Mouse (Mus musculus): ENCODE results near the gene Eif4g3.

Gene Eif4g3

DNA sequence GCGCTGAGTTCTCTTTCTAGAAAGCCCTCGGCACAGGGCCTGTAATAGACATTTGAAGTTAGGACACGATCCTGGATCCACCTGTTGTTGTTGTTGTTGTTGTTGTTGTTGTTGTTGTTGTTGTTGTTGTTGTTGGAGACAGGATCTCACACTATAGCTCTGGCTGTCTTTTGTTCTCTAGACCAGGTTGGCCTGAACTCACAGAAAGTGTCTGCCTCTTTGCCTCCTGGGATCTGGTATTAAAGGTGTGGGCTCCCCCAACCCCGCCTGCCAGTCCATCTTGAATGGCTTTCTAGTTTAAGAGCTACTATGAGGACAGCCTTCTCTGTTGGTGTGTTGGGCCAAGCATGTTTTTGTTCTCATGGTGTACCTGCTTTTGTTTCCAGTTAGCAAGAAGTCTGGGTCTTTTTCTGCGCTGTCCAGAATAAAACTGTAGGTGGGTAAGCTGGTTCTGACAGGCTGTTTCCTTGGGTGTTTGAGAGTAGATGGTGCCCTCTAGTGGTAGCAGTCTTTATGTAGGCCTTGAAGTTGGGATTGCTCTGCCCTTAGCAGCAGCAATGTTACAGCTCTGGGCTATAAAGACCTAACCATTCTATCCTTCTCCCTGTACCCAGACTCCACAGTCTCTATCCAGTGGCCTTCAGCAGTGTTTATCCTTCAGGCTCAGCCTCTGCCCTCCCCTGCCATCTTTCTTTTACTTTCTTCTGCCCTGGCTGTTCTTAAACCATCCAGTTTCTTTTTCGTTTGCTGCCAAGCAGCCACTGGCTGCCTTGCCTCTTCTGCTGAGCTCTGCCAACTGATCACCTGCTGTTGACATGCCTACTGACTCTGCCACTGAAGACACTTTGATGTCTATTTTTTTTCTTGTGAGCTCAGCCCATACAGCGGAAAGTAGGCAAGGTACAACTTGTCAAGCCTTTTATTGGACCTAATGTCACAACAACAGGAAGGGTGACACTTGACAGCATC is 114.9 kb downstream of the Eif4g3 start:
- peak; percentile 36 for DNase-seq

DNA sequence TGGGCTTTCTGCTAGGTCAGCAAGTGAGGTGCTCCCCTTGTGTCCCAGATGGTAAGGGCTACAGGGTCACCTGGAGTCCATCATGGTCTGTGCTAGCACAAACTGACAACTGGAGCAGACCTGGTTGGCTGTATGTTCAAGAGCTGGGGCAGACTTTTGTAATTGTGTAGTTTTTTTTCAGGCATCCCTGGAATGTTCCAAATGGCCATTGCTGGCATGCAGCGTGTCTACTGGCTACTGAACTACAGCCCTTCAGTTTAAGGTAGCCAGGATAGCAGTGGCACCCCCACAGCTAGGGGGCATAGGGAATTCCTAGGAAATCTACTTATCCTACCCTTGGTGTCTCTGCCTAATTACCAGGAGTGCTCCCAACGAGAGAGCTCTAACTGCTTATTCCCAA is 115.7 kb downstream of the Eif4g3 start:
- DNase-seq: no peak

DNA sequence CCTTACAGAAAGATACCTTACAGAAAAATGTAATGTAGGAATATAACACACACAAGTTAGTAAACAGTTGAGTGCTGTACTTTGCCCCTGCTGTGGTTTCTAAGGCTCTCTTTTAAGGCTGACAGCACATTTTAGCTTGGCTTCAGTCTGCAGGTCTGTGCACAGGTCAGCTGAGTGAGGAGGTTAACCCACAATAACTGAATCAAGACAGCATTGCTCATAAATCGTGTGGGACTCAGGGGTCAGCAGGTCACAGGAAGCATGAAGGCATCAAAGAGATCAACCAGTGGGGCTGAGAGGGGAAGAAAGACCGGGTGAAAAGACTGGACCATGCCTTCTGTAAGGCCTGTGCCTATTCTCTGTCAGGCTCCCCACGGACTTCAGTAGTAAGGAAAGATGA is 116.5 kb downstream of the Eif4g3 start:
- DNase-seq: no peak

DNA sequence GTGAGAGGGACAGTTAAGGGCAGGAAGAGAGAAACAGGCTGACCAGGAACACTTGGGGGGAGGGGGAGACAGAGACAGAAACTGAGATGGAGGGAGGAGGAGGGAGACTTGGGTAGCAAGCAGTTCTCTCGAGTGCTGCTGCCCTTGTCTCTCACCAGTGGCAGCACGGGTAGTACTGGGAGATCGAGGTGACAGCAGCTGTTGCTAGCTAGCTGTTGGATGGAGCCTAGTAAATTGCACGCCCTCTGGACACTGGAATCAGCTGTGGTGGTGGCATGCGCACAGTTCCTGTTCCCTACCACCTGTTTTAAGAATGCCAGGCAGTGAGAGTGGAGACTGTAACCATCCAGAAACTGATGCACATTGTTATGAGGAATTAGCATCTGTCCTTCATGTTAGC is 119.0 kb downstream of the Eif4g3 start:
- DNase-seq: no peak

DNA sequence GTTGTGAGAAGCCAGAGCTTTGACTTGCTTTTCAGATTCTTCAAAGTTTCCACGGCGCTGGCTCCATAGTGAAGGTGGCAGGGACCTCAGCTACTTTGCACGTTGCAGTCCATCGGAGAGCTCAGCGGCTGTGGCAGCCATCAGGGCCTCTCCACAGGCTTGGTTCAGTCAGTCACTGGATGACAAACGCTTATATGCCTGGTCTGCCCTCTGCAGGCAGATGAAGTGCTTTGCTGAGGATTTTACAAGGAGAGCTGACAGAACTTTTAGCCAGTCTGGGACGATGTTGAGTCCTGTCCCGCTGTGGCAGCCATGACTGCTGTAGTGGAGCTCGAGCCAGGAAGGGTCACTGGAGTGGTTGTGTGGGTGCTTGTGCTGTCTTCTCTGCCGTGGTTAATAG is 126.9 kb downstream of the Eif4g3 start:
- no peak for DNase-seq

DNA sequence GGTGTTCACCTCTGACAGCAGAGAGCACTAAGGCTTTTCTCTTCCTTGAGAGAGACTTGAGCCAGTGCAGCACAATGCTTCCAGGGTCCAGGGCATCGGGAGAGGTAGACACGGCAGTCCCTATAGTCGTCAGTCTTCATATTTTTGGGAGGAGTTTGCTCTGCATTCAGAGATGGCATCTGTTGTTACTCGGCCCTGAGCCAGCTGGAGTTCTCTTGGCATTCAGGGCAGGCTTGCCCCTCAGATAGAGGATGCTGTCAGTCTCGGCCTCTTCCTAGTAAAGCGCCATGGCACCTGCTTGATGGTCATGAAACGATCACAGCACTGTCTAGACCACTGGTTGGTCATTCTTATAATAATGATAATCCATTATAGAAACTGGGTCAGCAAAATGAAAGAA is 131.2 kb downstream of the Eif4g3 start:
- DNase-seq: no peak

DNA sequence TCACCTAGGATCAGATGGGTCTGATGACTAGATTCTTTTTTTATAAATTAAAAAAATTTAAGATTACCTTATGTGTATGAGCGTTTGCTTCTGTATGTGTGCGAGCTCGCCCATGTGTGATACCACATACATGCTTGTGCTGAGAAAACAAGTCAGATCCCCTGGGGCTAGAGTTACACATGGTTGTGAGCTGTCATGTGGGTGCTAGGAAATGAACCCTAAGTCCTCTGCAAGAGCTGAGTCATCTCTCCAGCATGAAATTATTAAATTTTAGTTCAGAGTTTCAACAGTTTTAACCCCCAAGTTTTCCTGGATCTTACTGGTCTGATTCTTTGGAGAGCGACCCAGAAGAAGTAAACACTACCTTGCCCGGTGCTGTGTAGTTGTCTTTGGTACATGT is 134.5 kb downstream of the Eif4g3 start:
- no peak for DNase-seq

DNA sequence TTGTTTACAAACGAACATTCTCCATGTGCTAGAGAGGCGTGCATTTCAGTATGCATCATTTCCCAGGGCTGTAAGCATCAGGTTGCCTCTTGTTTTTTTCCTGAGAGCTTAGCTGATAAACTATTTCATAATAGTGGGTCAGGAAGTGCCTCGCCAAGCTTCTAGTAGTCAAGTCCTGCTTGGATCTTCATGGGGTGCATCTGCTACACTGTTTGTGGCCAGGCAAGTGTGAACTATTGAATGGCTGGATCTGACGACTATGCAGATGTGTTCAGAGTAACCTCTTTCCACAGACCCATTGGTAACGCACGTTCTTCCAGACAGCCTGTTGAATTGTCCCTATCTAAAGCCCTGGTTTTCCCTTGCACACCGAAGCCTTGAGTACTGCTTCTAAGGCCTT is 135.0 kb downstream of the Eif4g3 start:
- DNase-seq: no peak

DNA sequence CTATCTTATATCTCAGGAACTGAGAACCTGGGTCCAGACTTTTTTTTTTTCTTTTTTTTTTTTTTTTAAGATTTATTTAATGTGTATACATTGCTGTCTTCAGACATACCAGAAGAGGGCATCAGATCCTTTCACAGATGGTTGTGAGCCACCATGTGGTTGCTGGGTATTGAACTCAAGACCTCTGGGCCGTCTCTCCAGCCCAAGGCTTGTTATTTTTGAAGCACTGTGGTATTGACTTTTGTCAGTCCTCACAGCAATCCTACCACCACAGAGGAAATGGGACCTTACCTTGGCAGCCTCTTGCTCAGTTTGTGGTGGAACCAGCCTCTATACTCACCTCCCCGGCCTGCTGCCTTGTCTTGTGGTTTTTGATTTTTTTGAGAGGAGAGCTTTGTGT is 137.3 kb downstream of the Eif4g3 start:
- no peak for DNase-seq

DNA sequence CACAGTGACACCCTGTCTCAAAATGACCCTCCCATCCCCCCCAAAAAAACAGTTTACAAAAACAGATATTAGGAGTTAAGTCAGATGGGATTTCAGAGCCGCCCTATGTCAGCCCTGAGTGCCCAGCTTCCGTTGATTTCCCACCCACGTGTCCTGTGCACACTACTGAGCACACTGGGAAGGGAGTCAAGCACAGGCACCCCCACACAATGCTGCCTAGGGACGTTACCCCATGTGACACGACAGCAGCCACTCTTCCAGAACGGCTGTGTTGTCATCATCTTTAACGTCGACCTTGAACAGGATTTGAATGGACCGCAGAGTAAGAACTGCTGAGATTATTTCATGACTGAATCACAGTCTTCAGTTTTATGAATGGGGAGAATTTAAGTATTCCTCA is 138.4 kb downstream of the Eif4g3 start:
- DNase-seq: no peak

DNA sequence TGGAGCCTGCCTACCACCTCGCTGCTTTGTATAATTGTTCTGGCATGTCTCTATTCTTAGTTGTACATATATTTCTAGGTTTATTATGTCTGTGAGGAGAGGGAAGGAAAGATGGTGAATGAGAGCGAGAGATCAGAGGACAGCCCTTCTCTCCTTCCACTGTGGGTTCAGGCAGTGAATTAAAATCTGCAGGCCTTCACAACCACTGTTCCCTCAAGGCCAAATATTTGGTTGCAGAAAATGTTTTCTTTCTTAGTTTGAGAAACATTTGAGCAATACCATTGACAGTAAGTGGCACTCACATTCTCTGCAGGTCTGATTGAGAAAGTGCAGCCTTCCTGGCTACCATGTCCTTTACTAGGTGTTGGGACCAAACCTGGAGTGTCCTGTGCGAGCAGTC is 138.9 kb downstream of the Eif4g3 start:
- no peak for DNase-seq

DNA sequence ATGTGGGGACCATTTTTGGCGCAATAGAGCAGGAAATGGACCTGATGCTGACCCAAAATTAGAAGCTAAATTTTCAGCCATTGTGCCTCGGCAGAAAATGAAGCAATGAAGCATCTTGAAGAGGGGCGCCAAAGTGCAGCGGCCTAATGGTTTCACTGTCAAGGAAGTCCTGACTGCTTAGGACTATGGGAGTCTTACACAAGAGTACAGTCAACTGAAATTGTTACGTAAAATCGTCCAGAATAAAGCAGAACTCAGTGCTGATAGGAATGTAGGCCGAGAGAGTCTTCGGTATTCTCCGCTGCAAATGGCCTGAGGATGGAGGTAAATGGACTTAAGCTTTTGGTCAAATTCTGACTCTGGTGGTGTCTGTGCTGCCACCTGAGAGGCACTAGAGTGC is 140.5 kb downstream of the Eif4g3 start:
- DNase-seq: no peak

DNA sequence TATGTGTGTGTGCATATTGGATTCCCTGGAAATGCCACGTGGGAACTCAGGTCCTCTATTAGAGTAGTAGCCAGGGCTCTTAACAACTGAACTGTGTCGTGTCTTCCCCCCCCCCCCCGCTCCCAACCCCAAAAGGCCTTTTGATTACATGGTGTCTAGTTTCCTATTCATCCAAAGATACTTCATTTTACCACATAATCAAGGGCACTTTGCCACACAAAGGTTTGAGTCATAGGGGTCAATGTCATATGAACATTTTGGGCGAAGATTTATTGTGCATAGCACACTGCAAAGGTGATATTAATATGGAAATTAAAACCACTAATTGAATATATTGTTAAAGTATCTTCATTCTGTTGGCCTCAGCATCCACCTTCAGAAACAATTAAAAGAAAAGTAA is 144.5 kb downstream of the Eif4g3 start:
- no peak for DNase-seq

DNA sequence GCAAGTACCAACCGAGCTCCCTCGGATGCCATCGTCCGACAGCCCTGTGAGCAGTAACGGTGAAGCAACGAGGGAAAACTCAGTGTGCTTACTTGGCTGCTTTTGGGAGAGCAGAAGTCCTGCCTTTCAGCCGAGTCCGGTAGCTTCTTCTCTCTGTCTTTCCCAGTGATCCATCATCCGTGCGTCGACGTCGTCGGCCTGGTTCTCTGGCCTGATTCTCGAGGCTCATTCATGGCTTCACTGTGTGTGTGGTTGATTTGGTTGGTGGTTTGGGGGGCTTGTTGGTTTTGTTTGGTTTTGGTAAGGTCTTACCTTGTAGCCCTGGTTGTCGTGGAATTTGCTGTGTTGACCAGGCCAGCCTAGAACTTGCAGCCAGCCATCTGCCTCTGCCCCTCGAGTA is 145.0 kb downstream of the Eif4g3 start:
- no peak for DNase-seq

DNA sequence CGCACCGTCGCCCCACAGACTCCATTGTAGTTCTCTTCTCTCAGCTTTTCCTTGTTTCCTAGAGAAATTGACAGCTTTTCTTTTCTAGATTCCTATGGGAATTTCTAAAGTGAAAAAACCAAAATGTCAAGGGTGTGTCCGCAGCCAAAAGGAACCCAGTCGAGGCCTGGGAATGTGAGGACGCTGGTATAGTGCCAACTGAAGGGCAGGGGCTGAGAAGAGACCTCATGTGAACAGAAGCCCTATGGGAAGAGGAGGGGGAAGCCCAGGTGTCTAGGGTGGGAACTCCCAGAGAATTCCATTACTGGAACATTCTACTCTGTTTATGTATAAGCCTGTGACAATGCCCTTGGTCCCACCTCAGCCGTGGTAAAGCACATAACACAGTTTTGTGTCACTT is 145.4 kb downstream of the Eif4g3 start:
- no peak for DNase-seq

DNA sequence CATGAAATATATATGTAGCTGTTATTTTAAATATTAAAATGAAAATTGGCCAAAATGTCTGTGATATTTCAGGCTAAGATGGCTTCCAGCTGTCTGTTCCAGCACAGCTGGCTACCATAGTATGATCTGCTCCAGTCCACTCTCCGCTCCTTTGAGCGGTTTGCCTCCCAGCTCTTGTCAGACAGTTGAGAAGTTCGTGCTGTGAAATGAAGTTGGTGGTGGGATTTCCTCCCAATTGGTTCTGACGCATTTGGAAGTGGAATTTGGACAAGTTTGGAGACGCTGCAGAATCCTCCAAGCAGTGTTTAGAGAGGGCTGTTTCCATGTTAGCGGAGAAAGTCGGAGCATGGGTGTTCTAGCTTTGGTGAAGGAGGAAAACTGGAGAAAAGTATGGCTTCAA is 148.5 kb downstream of the Eif4g3 start:
- DNase-seq: no peak

DNA sequence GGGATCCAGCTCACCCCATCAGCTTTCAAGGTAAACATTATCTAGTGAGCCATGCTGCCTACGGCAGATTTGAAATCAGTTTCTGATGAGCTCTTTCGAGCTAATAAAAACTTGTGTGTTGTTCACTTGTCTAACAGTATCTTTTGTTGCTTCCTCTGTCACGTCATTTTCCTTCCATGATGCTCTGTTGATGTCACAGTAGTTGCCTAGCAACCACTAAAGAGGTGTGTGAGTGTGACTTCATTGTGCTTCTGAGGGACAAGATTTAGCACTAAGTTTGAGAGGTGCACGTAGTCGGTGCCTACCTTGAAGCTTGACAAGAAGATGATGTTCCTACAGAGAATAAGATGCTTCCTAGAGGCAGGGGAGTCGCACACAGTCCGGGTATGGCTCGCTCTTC is 154.4 kb downstream of the Eif4g3 start:
- DNase-seq: no peak

DNA sequence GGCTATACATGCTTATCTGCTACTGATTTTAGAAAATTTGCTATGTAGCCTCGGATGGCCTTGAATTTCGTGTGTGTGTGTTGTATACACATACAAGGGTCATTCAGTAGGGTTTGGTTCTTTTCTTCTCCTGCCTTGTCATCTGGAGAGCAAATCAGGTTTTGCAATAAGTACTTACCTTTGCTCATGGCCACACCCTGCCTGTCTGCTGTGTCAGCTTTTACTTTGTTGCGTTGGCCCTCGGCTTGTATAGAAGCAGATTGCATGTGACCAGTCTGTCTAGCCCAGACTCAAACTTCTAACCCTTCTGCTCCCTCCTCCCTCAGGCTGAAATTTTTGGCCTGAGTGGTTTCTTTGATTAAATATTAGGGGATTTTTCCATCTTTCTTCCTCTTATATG is 157.2 kb downstream of the Eif4g3 start:
- DNase-seq: no peak

DNA sequence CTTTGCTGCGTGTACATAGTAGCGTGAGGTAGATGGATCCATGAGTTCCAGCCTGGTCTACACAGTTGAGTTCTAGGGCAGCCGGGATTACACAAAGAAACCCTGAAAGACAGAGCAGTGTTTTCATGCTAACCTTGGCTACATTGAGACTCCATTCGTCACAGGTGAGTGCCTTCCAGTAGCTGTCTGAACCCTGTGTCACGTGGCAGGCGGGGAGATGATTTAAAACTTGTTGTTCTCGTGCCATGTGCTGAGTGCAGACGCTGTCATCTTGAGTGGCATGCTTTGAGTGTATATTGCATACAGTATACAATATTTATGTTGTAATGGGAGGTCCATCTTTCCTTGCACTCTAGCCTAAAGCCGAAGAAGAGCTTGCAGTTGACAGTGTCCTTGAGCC is 158.4 kb downstream of the Eif4g3 start:
- DNase-seq: no peak

DNA sequence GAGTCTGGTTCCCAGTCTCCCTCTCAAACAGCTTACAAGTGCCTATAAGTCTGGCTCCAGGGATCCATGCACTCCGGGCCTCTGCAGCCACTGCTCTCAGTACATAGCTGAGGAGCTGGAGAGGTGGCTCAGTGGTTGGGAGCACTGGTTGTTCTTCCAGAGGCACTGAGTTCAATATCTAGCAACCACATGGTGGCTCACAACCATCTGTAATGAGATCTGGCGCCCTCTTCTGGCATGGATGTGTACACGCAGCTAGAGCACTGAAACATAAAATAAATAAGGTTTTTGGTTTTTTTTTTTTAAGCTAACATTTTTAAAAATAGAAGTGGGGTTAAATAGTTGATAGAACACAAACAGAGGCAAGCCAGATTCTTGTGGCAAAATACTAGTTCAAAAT is 161.2 kb downstream of the Eif4g3 start:
- no peak for DNase-seq

DNA sequence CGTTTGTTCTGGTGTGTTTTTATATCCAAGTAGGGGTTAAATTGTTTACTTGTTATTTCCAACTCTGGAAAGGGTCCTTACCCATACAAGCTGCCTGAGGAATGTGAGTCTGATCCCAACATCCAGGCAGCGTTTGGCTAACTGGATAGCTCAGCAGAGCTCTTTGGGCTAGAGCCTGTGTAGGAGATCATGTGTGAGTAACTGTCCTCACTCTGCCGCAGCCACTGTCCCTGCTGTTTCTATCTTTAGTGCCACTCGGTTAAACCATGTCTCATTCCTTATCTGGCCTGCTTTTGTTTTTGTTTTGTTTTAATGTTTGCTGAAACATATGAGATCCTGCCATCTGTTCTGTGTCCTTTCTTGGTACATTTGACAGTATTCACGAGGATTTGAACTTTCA is 168.1 kb downstream of the Eif4g3 start:
- no peak for DNase-seq

DNA sequence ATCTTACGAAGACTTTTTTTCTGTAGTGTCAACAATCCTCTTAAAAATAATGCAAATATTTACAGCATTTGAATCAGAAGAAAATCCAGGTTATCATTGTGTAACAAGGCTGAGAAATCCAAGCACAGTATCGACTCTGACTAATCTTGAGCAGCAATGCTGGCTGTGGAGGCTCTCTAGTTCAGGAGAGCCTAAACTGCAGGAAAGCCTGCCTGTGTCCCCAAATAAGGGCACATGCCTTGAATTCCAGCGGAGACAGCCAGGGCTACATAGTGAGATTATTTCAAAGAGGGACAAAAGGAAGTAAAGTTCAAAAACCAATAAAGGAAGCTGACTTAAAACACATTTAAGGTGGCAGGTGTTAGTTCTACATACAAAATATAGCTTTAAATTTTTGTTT is 168.7 kb downstream of the Eif4g3 start:
- no peak for DNase-seq

DNA sequence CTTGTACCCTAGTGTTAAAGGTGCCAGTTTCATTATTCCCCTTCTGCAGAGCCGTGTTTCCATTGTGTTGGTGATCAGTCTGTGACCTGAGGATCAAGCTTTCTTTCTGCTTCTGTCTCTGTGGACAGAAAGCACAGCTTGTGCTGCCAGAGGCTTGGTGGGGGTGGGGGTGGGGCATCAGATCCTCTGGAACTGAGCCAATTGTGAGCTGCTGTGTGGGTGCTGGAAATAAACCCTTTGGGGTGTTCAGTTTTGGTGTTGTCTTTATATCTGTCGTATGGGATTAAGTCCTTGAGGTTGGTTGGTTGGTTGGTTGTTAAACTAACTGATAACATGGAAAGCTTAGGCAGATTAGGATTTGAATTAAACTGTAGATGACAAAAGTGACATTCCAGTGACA is 171.0 kb downstream of the Eif4g3 start:
- no peak for DNase-seq

DNA sequence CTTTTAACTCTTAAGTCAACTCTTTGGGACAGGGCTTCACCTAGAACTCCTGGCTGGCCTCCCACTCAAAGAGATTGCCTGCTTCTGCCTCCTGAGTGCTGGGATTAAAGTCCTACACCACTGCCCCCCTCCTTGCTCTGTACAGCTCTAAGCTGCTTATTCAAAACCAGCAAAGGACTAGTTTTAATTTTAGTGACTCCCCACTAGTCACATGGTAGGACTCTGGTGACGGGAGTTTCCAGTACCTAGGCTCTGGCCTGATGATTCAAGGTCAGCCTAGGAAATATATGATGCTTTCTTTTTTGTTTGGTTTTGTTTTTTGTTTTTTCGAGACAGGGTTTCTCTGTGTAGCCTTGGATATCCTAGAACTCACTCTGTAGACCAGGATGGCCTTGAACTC is 172.0 kb downstream of the Eif4g3 start:
- DNase-seq: no peak

DNA sequence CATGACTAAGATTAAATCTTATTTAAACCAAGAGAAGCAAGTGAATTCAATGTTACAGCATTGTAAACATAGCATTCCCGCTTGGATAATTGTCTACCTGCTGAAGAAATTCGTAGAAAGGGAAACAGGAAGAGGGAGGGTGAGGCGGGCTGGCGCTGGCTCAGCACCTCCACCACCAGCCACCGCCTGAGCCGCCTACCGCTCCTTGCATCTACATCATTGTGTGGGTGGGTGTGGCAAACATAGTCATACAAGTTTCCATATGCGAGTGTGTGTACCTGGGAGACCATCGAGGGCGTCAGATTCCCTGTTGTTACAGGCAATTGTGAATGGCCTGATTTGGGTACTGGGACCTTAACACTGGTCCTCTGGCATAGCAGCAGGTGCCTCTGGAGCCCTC is 173.7 kb downstream of the Eif4g3 start:
- DNase-seq: no peak

All from right cerebral cortex, postnatal 14 days (tissue).